Mouse (Mus musculus) heart, embryonic 16.5 days (tissue): ENCODE measurements around the gene Paxx. TPM values are rescaled to one million over a fixed set of nuclear protein-coding genes. Genes with fewer than 3 reads are reported as not detected.

Experiments used
- microRNA-seq: library from miRNA; unstranded; fragments of <30 nt; microRNA quantifications from one replicate; pipeline ENCODE4, GENCODE M21; 2017
- polyA plus RNA-seq: library from polyadenylated mRNA; unstranded; fragments of >200 nt; fragmentation: Nextera tagmentation; extraction: Ambion mirVana; gene quantifications from 2 replicates; pipeline ENCODE4 v1.2.1, GENCODE M21; 2015

Gene Paxx
- polyA plus RNA-seq, 1 experiment from 2014 or later, result 37.6 TPM

Small RNAs within 50 kb of the gene (microRNA-seq; reads per million reads assigned to microRNA genes)
- not detected for gene Mir3087

Other genes with a start within 250 kb of the Paxx start
- 79.1 and 81.9 TPM in 2 replicates for gene Nelfb, start 249.6 kb downstream of the Paxx start, polyA plus RNA-seq
- not detected in 2 replicates for gene Stpg3, start 246.5 kb downstream of the Paxx start, polyA plus RNA-seq
- 1.1 TPM in 1 of 2 replicates, not detected in the other for gene Fam166a, start 242.3 kb downstream of the Paxx start, polyA plus RNA-seq
- gene Tubb4b, start 236.4 kb downstream of the Paxx start, polyA plus RNA-seq, result 474 and 482 TPM in 2 replicates
- not detected in 2 replicates for gene Slc34a3, start 226.7 kb downstream of the Paxx start, polyA plus RNA-seq
- gene Rnf224, start 224.3 kb downstream of the Paxx start, polyA plus RNA-seq, result not detected in 2 replicates
- gene Rnf208, start 218.8 kb downstream of the Paxx start, polyA plus RNA-seq, result 3.7 and 5.2 TPM in 2 replicates
- gene Cysrt1, start 218.6 kb downstream of the Paxx start, polyA plus RNA-seq, result 0.17 TPM in 1 of 2 replicates, not detected in the other
- gene AL732309.1, start 214.2 kb downstream of the Paxx start, polyA plus RNA-seq, result 2.2 and 3.1 TPM in 2 replicates
- gene Tmem203, start 205.7 kb downstream of the Paxx start, polyA plus RNA-seq, result 15.1 and 16.4 TPM in 2 replicates
- 4.3 and 5.9 TPM in 2 replicates for gene Tprn, start 198.5 kb downstream of the Paxx start, polyA plus RNA-seq
- gene Ssna1, start 188.7 kb downstream of the Paxx start, polyA plus RNA-seq, result 154 and 157 TPM in 2 replicates
- gene Anapc2, start 188.6 kb downstream of the Paxx start, polyA plus RNA-seq, result 80.5 and 86.6 TPM in 2 replicates
- not detected in 2 replicates for gene Tmem210, start 172.9 kb downstream of the Paxx start, polyA plus RNA-seq
- 0.89 and 1.2 TPM in 2 replicates for gene Lrrc26, start 171.2 kb downstream of the Paxx start, polyA plus RNA-seq
- gene Grin1, start 141.9 kb downstream of the Paxx start, polyA plus RNA-seq, result 0.14 TPM in 1 of 2 replicates, not detected in the other
- 24.7 and 28.4 TPM in 2 replicates for gene Man1b1, start 128.8 kb downstream of the Paxx start, polyA plus RNA-seq
- gene Dpp7, start 104.7 kb downstream of the Paxx start, polyA plus RNA-seq, result 10.3 and 10.6 TPM in 2 replicates
- 18.8 and 19.3 TPM in 2 replicates for gene Uap1l1, start 95.4 kb downstream of the Paxx start, polyA plus RNA-seq
- gene Sapcd2, start 88.8 kb downstream of the Paxx start, polyA plus RNA-seq, result 21.1 and 22.5 TPM in 2 replicates
- gene Entpd2, start 65.2 kb downstream of the Paxx start, polyA plus RNA-seq, result 3.4 and 4.0 TPM in 2 replicates
- 30.8 TPM in 2 replicates for gene Npdc1, start 61.7 kb downstream of the Paxx start, polyA plus RNA-seq
- 0.35 and 0.46 TPM in 2 replicates for gene Fut7, start 37.8 kb downstream of the Paxx start, polyA plus RNA-seq
- gene Abca2, start 32.4 kb downstream of the Paxx start, polyA plus RNA-seq, result 5.4 and 5.8 TPM in 2 replicates
- gene Clic3, start 4.3 kb downstream of the Paxx start, polyA plus RNA-seq, result 8.0 and 17.9 TPM in 2 replicates
- gene Ptgds, start 9.0 kb upstream of the Paxx start, polyA plus RNA-seq, result 192 and 202 TPM in 2 replicates
- gene Lcn12, start 32.8 kb upstream of the Paxx start, polyA plus RNA-seq, result not detected in 2 replicates
- gene Fbxw5, start 39.7 kb upstream of the Paxx start, polyA plus RNA-seq, result 92.1 and 97.8 TPM in 2 replicates
- 3.9 and 4.3 TPM in 2 replicates for gene C8g, start 40.6 kb upstream of the Paxx start, polyA plus RNA-seq
- gene Traf2, start 85.8 kb upstream of the Paxx start, polyA plus RNA-seq, result 27.0 and 27.3 TPM in 2 replicates
- gene Edf1, start 96.8 kb upstream of the Paxx start, polyA plus RNA-seq, result 288 and 303 TPM in 2 replicates
- 2.7 and 19.0 TPM in 2 replicates for gene Mamdc4, start 113.8 kb upstream of the Paxx start, polyA plus RNA-seq
- gene Phpt1, start 114.1 kb upstream of the Paxx start, polyA plus RNA-seq, result 180 and 190 TPM in 2 replicates
- gene Ajm1, start 120.7 kb upstream of the Paxx start, polyA plus RNA-seq, result 0.05 and 0.10 TPM in 2 replicates
- 42.7 and 48.9 TPM in 2 replicates for gene Rabl6, start 147.4 kb upstream of the Paxx start, polyA plus RNA-seq
- 0.07 and 0.11 TPM in 2 replicates for gene Ccdc183, start 156.6 kb upstream of the Paxx start, polyA plus RNA-seq
- 20.0 and 25.6 TPM in 2 replicates for gene Tmem141, start 160.9 kb upstream of the Paxx start, polyA plus RNA-seq
- gene Fcna, start 166.9 kb upstream of the Paxx start, polyA plus RNA-seq, result 3.6 and 6.3 TPM in 2 replicates
- gene Lcn8, start 192.0 kb upstream of the Paxx start, polyA plus RNA-seq, result not detected in 2 replicates
- not detected in 2 replicates for gene Lcn5, start 196.9 kb upstream of the Paxx start, polyA plus RNA-seq
- not detected in 2 replicates for gene Lcn6, start 215.7 kb upstream of the Paxx start, polyA plus RNA-seq
- gene Lcn10, start 221.6 kb upstream of the Paxx start, polyA plus RNA-seq, result not detected in 2 replicates
- gene Obp2a, start 238.9 kb upstream of the Paxx start, polyA plus RNA-seq, result not detected in 2 replicates
- gene Bmyc, start 245.6 kb upstream of the Paxx start, polyA plus RNA-seq, result 42.3 and 45.4 TPM in 2 replicates